Mouse (Mus musculus) bone marrow, adult 2 months (tissue): ENCODE data around the gene Klrg1.

Experiments used
- CTCF ChIP-seq: fragments of 200-500 bp; IDR thresholded peaks from 2 replicates; pipeline ENCODE4 v1.5.1; 2011; ENCODE audit warnings: low read length, control low read depth; ENCODE audit not compliant: control insufficient read depth, insufficient read depth
- POLR2A ChIP-seq: fragments of 200-500 bp; IDR thresholded peaks from 2 replicates; pipeline ENCODE4 v1.6.1; 2011; ENCODE audit warnings: low read depth, mild to moderate bottlenecking, control low read depth, low read length, borderline replicate concordance; ENCODE audit not compliant: control insufficient read depth

- no peak for TF ChIP-seq POLR2A
- no peak for TF ChIP-seq CTCF
Observed at GRCm38 (mm10) chr6:122294290-122294689, 11.6 kb upstream of the Klrg1 start.
